Mouse (Mus musculus) limb, embryonic 14.5 days (tissue): ENCODE results near the gene Ap3b1. TPM values are rescaled to one million over a fixed set of nuclear protein-coding genes. Genes with fewer than 3 reads are reported as not detected.

Source experiments
- ATAC-seq: fragments of 200-750 bp; cut with Nextera tagmentation; 2 replicates; pipeline ENCODE4 v1.8.0; 2017; ENCODE audit warnings: low read depth, moderate number of reproducible peaks, moderate TSS enrichment; ENCODE audit not compliant: low FRiP score
- DNase-seq: peaks from one replicate; pipeline ENCODE4 v3.0.0-alpha.2; 2015; ENCODE audit warnings: low spot score
- H3K27ac ChIP-seq: fragments of 300-500 bp; sonication (generic); replicated peaks from 2 replicates; pipeline ENCODE4 v1.5.1; 2014; ENCODE audit warnings: low read depth, mild to moderate bottlenecking, low read length, moderate library complexity, mixed read lengths
- H3K27me3 ChIP-seq: fragments of 300-500 bp; sonication (generic); 2 replicates; pipeline ENCODE4 v1.6.1; 2014; ENCODE audit warnings: low read length, mixed read lengths; ENCODE audit not compliant: control insufficient read depth, insufficient read depth
- H3K36me3 ChIP-seq: fragments of 300-500 bp; sonication (generic); 2 replicates; pipeline ENCODE4 v1.6.1; 2014; ENCODE audit warnings: mild to moderate bottlenecking, low read length, moderate library complexity, mixed read lengths; ENCODE audit not compliant: control insufficient read depth, insufficient read depth
- H3K4me1 ChIP-seq: fragments of 300-500 bp; sonication (generic); 2 replicates; pipeline ENCODE4 v1.6.1; 2014; ENCODE audit warnings: antibody characterized with exemption, low read length, mixed read lengths; ENCODE audit not compliant: control insufficient read depth, insufficient read depth
- H3K4me2 ChIP-seq: fragments of 300-500 bp; sonication (generic); replicated peaks from 2 replicates; pipeline ENCODE4 v1.6.1; 2014; ENCODE audit warnings: low read depth, mild to moderate bottlenecking, low read length, moderate library complexity; ENCODE audit not compliant: severe bottlenecking
- H3K4me3 ChIP-seq: fragments of 300-500 bp; sonication (generic); replicated peaks from 2 replicates; pipeline ENCODE4 v1.5.1; 2014; ENCODE audit warnings: low read length
- H3K9ac ChIP-seq: fragments of 300-500 bp; sonication (generic); 2 replicates; pipeline ENCODE4 v1.6.1; 2014; ENCODE audit warnings: mild to moderate bottlenecking, low read depth, low read length, moderate library complexity; ENCODE audit not compliant: severe bottlenecking
- H3K9me3 ChIP-seq: fragments of 300-500 bp; sonication (generic); 2 replicates; pipeline ENCODE4 v1.6.1; 2016; ENCODE audit warnings: low read length; ENCODE audit not compliant: control insufficient read depth
- POLR2A ChIP-seq: fragments of 200-500 bp; IDR thresholded peaks from 2 replicates; pipeline ENCODE4 v1.8.0; 2012; ENCODE audit warnings: inconsistent platforms, mild to moderate bottlenecking, moderate library complexity, borderline replicate concordance; ENCODE audit not compliant: insufficient read depth, insufficient read length; ENCODE audit errors: extremely low read depth
- WGBS: fragments of 180-500 bp; shearing (Covaris S2); extraction: QIAGEN DNeasy Blood & Tissue Kit; methylation state at CpG from one replicate; pipeline ENCODE4 v1.1.7; 2014; 5-methylcytosine and 5-hydroxymethylcytosine counted together
- polyA plus RNA-seq, 2 experiments: library from polyadenylated mRNA; depleted of rRNA in 1 of 2; stranded (reverse) in 1 of 2; unstranded in 1 of 2; fragments of >200 nt; fragmentation: Nextera tagmentation in 1 of 2; extraction: Ambion mirVana in 1 of 2; gene quantifications; 2 replicates each; pipeline versions ENCODE4 v1.2.1 to v1.2.3; 2012 to 2014

The Ap3b1 gene
- polyA plus RNA-seq, 2 experiments: 41.6 to 54.5 TPM

DNA sequence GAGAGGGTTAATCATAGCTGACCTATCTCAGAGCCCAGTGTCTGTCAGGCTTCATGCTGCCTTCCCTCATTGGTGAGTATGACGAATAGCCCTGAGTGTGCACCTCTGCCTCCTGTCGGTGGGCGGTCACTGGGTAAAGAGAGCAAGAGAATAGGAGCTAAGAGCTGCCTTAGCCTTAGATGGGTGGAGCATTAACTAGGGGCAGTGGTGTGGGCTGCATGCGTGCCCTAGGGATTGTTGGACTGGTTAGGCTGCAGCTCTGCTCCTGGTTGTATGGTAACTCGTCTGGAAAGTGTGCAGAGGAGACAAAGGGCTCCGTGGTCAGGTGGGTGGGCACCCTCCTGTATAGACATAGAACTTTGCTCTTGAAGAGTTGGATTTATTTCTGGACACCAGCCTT is 157.8 kb downstream of the Ap3b1 start:
- Histone ChIP-seq H3K27me3 (no peaks in the 10 kb centered on the region), H3K27ac (no peak overlapping the region), H3K4me2 (no peak overlapping the region), H3K9me3 (no peaks in the 10 kb centered on the region), H3K9ac (no peak overlapping the region), H3K4me1 (no peaks in the 10 kb centered on the region), H3K36me3 (peaks cover 10% of the 10 kb centered on the region; the same call in 1 of the 2 replicates), H3K4me3 (no peak overlapping the region)
- 92% methylated on average over 6 of the region's 6 CpGs for WGBS
- DNase-seq: no peak
- TF ChIP-seq POLR2A: no peak
- ATAC-seq: no peak

DNA sequence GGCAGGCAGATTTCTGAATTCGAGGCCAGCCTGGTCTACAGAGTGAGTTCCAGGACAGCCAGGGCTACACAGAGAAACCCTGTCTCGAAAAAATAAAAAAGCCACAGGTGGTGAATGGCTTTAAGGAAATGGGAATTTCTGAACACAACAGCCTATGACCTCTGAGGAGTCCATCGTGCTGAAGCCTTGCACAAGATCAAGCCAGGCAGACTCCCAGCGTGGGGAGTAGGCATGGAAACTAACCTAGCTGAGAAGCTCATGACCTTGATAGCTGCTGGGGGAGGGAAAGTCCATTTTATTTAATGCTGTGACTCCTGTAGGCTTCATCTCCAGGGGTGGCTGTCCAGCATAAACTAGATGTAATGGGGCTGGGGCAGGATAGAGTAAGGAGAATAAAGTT is 159.4 kb downstream of the Ap3b1 start:
- WGBS: 88% methylated on average over 4 of the region's 4 CpGs
- DNase-seq (no peak), ATAC-seq (no peak)
- peaks cover 5% of the 10 kb centered on the region; the same call in 1 of the 2 replicates for H3K36me3 ChIP-seq
- H3K4me1 ChIP-seq: no peaks in the 10 kb centered on the region
- no peak overlapping the region for H3K4me2 ChIP-seq
- no peak overlapping the region for H3K4me3 ChIP-seq
- TF ChIP-seq POLR2A: no peak
- H3K27ac ChIP-seq: no peak overlapping the region
- H3K9me3 ChIP-seq: no peaks in the 10 kb centered on the region
- no peak overlapping the region for H3K9ac ChIP-seq
- no peaks in the 10 kb centered on the region for H3K27me3 ChIP-seq

DNA sequence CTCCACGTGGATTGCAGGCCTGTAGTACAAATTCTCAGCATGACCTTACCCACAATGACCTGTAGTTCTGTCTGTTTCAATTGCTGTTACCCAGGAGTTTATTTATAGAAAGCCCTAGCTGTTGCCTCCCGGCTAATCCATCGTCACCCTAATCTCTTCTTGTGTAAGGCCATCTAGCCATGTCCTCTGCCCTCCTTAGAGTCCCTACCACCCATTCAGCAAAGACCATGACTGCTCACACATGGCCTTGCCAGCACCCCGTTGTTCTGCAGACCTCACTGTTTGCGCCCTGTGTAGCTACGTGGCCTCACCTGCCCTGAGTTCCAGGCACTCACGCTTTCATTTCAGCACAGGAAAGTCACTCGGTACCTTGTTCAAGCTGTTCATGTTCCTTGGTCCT is 160.5 kb downstream of the Ap3b1 start:
- Histone ChIP-seq H3K4me3 (no peak overlapping the region), H3K9me3 (no peaks in the 10 kb centered on the region), H3K4me2 (no peak overlapping the region), H3K27me3 (no peaks in the 10 kb centered on the region), H3K9ac (no peak overlapping the region), H3K4me1 (no peaks in the 10 kb centered on the region), H3K36me3 (peaks cover 5% of the 10 kb centered on the region; the same call in 1 of the 2 replicates), H3K27ac (no peak overlapping the region)
- TF ChIP-seq POLR2A: no peak
- DNase-seq: no peak
- WGBS: 92% methylated on average over 8 of the region's 8 CpGs
- ATAC-seq: no peak

DNA sequence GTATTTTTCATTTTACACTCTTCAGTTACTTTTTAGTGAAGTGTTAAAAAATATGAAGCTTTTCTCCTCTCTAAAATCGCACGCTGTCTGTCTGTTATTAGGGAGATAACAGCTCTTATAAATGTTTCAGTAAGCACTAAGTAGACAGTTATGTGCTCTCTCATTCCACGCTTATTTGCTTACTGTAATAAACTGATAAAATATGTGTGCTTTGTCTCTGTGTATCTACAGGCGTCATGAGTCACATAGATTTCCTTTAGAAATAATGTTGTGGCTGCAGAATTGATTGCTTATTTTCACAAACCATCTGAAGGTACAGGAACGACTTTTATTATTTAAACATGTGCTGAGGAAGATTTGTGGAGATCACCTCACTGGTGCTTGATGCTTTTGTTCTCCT is 164.5 kb downstream of the Ap3b1 start:
- Histone ChIP-seq H3K27me3 (no peaks in the 10 kb centered on the region), H3K4me1 (no peaks in the 10 kb centered on the region), H3K9ac (no peak overlapping the region), H3K27ac (no peak overlapping the region), H3K36me3 (peaks cover 3% of the 10 kb centered on the region), H3K9me3 (no peaks in the 10 kb centered on the region), H3K4me2 (no peak overlapping the region), H3K4me3 (no peak overlapping the region)
- ATAC-seq: no peak
- TF ChIP-seq POLR2A: no peak
- WGBS: 58% methylated on average over 5 of the region's 5 CpGs
- DNase-seq: no peak

GRCm38 (mm10) chr13:94524669-94525238 is 166.0 kb downstream of the Ap3b1 start:
- Histone ChIP-seq H3K9ac (no peak overlapping the region), H3K9me3 (no peaks in the 10 kb centered on the region), H3K4me3 (no peak overlapping the region), H3K36me3 (peaks cover 15% of the 10 kb centered on the region), H3K27me3 (no peaks in the 10 kb centered on the region), H3K4me1 (no peaks in the 10 kb centered on the region), H3K4me2 (no peak overlapping the region), H3K27ac (no peak overlapping the region)
- no peak for TF ChIP-seq POLR2A
- no peak for DNase-seq
- no peak for ATAC-seq
- WGBS: 78% methylated on average over 7 of the region's 7 CpGs

DNA sequence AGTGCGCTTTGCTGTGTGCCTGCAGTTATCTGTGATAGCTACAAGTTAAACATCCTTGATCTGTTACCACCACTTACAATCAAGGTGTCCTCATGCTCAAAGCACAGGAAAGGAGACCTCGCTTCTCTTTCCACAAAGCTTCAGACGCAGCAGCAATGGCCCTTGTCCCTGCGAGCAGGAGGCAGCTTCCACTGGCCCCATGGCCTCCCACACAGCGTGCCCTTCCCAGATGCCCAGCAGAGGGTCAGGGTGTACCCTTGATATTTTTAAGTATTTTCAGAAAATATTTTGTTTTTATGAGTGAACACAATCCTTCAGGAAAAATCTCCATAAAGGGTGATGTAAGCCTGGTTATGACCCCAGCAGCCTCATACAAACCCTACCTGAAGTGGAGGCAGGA is 170.4 kb downstream of the Ap3b1 start:
- 93% methylated on average over 5 of the region's 5 CpGs for WGBS
- Histone ChIP-seq H3K4me3 (no peak overlapping the region), H3K27me3 (no peaks in the 10 kb centered on the region), H3K9ac (no peak overlapping the region), H3K36me3 (peaks cover 22% of the 10 kb centered on the region), H3K4me2 (no peak overlapping the region), H3K4me1 (no peaks in the 10 kb centered on the region), H3K27ac (no peak overlapping the region), H3K9me3 (no peaks in the 10 kb centered on the region)
- no peak for ATAC-seq
- DNase-seq: no peak
- no peak for TF ChIP-seq POLR2A
